Mouse (Mus musculus) fat pad, adult 2 months (tissue): ENCODE data around the gene Foxn1.

Source experiments
- DNase-seq: peaks from one replicate; pipeline ENCODE4 v3.0.0-alpha.2; 2011; ENCODE audit warnings: low read depth, low spot score; ENCODE audit errors: extremely low read depth

Gene Foxn1

DNA sequence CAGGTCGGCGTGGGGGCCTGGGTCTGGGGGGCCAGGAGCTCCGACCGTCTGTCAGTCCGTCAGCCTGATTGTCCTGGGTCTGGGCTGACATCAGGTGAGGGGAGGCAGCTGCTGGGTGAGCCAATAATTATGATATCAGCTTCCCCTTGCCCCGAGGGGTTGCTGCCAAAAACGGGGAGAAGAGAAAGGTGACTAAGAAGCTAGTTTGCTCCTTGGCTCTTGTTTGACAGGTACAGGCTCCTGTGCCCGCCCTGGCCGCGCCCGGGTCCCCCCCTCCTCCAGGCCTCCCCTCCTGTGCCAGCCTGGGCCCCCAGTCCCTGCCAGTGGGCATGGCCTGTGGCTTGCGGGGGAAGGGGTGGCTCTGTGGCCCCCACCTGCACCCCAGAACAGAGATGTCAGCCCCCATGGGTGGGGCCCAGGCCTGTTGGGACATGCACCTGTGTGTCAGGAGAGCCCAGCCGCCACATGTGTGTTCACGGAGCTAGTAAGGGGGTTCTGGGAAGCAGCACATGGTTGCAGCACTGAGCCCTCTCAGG, at the start of gene Foxn1:
TSS of gene Foxn1 (minus strand) at position 51 of the 536 bp plus-strand sequence.
- no peak for DNase-seq

DNA sequence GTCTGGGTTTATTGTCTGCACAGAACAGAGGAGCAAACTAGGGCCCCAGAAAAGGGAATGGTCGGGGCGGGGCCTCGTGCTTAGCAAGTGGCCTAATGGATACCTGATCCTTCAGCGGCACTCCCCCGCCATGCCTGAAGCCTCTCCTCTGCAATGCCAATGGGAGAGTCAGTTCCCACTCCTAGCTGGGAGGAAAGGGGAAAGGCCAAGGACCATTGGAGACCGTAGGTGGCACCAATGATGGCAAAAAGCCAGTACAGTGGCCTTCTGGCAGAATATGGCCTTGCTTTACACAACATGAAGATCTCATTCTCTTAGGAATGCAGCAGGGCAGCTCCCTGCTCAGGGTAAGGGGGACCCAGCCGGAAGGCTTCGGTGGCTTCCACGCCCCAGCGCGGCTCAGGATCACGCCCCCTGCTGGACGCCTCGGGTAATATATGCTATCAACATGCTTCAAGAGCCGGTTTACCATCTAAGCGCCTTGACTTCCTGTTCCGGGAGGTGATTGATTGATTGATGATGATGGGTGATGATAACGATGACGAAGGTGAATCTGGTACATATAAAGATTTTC, 49.5 kb upstream of the Foxn1 start:
- no peak for DNase-seq

DNA sequence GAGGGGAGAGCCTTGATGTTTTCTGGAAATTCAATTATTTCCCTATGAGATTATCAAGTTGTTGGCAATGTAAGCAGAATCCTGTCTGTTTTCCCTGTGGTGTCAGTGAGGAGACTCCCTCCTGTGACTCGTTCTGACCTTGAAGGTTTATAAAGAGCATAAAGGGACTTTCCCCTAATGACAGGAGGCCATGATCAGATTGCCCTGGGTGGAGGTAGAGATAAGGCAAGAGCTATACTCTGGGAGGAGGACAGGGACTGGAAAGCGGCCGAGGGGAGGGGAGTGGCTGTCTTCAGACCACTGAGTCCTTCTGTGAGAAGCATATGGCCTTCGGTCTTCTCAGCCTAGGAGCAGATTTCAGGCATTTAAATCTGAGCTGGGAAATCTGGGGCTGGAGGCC, 47.7 kb upstream of the Foxn1 start:
- no peak for DNase-seq

DNA sequence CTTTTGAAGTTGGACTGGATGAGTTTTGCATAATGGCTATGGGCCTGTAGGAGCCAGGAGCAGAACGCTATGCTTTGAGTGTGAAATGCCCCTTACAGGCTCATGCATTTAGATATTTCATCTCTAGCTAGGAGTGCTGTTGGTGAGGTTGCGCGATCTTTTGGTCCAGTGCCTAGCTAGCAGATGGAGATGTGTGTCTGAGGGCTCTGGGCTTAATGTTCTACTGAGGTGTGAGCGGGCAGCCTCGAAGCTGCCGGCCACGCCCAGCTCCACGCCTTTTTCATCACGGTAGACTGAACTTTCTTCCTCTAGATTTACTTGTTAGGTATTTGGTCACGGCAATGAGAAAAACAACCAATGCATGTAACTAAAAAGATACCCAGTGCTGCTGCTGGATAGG, 44.8 kb upstream of the Foxn1 start:
- DNase-seq, result no peak

DNA sequence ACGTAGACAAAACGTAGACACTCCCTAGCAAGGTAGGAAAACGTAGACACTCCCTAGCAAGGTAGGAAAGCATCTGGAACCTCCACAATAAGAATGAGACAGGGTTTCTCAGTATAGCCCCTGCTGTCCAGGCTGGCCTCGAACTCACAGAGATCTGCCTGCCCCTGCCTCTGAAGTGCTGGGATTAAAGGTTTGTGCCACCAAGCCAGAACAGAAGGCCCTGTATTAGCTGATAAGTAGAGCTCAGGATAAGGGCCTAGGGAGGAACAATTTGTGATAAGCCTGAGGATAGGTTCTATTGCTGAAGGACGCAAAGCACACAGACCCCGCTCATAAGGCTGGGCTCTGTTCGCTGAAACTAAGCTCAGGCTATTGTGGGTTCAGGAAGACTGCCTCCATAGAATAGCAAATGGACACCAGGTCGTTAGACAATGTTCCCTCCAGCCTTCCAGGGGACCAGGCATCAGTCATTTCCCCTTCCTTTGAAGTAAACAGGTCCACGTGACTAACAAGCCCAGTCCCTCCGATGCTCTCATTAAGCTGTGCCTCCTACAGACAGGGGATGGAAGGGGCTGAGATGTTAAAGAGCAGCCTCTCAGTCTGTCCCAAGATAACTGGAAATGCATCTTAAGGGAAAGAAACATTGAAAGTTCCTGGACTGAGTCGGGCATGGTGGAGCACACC, 44.0 kb upstream of the Foxn1 start:
- DNase-seq, result no peak

DNA sequence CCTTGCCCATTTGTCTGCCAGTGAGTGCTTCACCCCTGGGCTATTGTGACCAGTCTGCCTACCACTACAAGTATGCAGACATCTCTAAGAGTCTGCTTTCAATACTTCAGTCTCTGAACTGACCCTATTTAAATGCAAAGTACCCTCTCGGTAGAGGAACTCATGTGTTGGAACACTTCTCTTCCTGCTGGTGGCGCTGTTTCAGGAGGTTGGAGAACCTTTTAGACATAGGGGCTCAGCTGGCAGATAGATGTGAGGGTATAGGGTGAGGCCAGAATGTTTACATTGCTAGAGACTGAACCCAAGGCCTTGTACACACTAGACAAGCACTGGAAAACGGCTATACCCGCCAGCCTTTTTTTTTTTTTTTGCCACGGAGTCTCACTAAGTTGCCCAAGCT, 42.0 kb upstream of the Foxn1 start:
- DNase-seq, result no peak

DNA sequence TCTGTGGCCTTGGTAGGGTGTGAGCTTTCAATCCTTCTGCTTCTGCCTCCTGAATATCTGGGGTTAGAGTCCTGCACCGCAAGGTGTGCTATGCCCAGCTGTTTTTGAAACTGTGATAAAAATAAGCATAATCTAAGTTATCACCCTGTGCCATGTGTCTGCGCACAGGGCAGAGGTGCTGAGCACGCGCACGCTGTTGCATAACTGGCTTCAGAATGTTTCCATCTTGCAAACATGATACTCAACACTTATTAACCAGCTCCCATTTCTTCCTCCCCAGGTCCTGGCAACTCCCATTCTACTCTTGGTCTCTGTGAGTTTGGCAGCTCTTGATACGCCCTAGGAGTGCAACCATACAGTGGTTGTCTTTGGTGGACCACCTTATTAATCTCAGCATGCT, 41.3 kb upstream of the Foxn1 start:
- DNase-seq, result no peak

DNA sequence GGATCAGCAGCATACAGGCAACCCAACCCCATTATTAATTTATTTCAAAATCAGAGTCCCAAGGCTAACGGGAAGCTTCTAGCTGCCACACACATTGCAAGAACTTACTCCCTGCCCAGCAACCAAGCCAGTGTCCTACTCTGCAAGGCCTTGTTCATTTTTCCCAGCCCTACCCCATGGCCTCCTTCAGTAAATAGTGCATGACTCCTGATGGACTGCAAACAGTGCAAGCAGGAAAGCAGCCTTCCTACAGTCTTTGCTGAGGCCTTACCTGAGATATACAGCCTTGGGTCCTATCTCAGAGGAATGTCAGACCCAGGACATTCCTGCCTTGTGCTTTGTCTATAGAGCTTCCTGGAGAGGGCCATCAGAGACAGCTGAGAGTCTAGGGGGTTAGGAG, 39.2 kb upstream of the Foxn1 start:
- DNase-seq, result no peak

DNA sequence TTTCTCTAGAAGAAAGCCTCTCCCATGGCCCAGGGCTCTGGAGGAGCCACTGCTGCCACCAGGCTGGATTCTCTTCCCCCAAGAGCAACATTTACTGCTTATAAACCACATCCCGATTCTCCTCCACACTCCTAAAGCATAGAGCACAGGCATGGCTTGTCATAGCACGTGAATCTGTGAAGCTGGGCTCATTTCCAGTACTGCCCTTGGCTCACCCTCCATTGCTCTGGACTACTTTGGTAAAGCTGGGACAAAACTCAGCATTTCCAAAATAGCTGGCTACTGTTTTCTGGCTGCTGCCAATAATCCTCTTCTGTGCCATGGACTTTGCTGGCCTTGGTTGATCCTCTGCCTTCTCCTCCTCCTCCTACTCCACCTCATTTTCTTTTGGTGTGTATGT, 38.0 kb upstream of the Foxn1 start:
- DNase-seq, result no peak

DNA sequence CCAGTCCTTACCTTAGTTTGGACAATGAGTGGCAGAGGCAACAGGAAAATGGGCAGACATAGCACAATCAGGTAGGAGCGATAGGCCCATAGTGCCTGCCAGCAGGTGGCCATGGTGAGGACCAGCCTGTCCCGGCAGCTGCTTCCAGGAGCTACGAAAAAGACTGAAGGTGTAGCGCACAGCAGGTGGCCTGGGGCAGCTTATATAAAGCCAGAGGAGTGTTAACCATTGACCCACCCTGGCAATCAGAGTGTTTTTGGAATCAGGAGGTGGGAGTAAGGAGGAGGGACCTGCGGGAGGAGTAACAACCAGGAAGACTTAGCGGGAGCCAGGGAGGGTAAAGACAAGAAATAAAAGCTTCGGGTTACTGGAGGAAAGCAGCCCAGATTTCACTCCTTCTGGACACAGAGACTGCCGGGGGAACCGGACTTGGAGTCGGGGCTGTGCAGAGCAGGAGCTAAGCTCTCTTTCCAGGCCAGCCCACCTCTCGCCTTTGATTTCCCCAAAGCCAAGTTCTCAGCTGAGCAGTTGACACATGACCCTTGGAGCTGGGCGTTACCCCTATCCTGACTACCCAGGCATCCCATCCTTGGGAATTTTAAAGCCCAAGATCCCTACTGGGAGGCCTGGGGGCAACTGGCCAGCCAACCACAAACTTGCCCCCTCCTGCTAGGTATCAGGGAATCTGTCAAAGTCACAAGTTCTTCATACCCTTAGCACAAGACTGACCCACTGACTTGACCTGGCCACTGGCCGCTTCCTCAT, 35.9 kb upstream of the Foxn1 start, which contains the start of gene Slc13a2:
TSS of gene Slc13a2 (minus strand) at position 163 of the 765 bp plus-strand sequence.
- no peak for DNase-seq

DNA sequence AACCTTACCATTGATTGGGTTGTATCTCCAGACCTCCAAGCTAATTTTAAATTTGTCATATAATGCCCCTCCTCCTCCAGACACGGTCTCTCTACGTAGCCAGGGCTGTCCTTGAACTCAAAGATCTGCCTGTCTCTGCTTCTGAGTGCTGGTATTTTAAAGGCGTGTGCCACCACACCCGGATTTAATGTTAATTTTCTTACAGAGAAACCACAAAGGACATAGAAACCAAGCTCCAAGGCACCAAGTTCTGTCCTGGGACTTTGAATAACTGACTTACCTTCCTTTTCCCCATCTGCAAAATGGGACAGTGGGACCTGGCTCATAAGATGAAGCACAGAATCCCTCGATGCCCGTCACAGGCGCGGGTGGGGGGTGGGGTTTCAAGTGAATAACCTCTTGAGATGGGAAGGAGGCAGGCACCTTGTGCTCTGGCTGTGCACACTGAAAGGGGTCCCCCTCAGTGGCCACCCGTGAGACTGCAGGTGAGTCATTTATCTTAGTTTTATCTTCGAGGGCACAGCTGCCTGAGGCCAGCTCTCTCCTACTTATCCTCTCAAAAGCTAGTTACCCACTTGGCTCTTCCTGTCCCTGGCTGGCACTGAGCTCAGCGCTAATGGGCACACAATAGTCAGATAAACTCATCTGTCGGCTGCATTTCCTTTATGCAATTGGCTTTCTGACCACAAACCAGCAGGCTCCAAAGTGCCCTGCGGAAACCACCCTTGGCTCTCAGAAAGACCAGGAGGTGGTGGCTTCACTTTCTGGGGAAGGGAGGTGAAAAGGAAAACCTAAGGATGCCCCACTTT, 35.0 kb upstream of the Foxn1 start:
- peak; percentile 57 for DNase-seq

DNA sequence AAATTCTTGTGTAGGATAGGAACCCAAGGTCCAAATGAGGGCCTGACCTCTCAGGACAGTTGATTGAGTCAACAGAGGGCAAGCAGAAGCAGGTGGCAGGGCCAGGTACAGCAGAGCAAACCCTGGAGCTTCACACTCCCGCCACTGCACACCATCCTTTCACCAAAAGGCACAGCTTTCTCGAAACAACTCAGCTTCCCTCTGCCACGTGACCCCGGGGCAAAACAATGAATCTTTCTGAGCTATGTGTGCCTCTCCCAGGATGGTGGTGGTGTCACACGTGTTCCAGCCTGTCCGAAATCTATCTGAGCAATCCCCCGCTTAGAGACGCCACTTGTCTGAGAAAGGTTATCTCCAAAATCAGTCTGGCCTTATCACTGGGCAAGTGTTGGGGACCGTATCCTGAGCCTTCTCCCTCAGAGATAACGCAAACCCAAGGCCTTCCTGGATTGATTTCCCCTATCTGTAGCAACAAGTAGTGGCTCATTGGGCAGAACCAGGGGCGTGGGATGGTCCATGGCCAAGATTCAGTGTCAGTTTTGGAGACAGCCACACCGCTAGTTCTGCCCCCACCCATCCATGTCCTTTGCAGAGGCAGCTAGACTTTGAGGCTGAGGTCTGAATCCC, 34.0 kb upstream of the Foxn1 start:
- DNase-seq, result no peak

DNA sequence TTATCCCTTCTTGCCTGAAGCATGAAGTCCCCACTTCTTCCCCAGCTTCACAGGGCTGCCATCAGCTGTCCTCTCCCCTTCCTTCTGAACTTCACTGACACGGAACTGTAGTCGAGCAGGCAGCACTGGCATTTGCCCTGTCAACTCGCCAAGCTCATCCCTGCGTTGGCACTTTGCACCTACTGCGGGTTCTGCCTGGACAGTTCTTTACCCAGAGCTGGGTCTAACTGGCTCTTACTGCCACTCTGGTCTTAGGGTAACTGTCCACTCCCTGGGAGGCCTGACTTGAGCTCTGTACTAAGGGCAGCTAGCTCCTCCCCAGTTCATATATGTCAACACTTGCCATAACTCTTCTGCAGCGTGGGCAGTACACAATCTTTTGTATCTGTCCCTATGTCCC, 30.5 kb upstream of the Foxn1 start:
- no peak for DNase-seq

DNA sequence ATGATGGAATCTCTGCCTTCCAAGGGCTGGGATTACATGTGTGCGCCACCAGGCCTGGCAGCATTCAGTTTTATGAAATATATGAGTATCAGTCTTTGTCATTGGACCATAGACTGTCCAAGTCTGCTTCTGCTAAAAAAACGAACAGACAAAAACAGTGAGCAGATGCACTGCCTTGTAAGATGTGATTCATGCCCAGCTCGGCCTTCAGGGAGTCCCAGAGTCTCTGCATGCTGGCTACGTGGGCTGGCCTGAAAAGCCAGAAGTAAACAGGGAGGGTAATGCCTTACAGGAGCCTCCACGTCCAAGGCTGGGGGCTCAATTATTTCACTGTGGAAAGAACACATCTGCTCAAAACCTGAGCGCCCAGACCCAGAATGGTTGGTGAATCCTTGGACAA, 26.5 kb upstream of the Foxn1 start:
- no peak for DNase-seq

DNA sequence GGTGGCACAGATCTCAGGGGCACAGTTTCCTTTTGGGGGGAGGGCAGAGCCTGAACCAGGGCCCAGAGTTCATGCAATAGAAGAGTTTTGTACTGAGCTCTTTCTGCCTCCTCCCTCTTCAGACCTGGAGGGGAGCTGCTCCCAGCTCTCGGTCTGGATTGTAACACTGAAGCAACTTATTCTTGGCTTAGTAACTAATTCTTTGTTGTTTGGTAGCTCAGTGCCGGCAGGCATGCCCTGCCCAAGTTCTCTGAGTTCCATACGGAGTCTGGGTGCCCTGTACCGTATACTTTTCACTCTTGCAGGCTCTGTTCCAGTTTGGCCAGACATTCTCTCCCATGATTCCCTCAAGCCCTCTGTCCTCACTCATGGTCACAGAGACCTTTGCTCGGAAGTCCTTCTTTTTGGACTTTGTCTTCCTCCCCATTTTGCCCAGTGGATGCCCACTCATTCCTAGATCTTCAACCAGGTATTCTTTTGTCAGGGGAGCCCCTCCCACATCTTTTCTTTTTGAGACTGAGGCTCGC, 26.0 kb upstream of the Foxn1 start:
- no peak for DNase-seq

DNA sequence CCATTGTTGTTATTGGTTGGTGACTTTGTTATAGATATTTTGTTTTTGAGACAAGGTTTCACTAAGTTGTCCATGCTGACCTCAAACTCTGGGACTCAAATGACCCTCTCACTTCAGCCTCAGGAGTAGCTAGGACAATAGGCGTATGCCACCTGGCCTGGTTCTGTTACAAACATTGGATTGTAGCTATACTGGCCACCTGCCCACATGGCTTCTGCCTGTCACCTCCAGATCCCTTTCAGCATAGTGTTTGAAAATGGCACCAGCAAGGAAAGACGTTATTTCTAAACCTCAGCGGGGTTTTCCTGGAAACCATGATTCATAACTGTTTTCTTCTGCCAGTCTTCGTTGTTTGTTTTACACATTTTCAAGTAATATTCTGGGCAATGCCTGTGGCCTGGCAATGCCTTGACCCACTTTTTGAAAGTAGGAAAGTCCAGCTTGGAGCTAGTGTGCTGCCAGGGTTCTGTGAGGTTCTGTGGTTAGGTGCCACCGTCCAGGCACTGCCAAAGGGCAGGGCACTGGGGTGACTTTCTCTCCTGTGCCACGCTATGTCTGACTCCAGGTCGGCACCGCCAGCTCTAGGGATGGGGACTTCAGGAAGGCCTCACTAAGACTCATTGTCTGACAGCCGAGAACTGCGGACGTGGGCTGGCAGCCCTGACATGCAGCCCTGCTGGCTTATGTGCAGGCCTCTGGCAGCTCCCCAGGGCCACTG, 25.4 kb upstream of the Foxn1 start:
- DNase-seq, result no peak

DNA sequence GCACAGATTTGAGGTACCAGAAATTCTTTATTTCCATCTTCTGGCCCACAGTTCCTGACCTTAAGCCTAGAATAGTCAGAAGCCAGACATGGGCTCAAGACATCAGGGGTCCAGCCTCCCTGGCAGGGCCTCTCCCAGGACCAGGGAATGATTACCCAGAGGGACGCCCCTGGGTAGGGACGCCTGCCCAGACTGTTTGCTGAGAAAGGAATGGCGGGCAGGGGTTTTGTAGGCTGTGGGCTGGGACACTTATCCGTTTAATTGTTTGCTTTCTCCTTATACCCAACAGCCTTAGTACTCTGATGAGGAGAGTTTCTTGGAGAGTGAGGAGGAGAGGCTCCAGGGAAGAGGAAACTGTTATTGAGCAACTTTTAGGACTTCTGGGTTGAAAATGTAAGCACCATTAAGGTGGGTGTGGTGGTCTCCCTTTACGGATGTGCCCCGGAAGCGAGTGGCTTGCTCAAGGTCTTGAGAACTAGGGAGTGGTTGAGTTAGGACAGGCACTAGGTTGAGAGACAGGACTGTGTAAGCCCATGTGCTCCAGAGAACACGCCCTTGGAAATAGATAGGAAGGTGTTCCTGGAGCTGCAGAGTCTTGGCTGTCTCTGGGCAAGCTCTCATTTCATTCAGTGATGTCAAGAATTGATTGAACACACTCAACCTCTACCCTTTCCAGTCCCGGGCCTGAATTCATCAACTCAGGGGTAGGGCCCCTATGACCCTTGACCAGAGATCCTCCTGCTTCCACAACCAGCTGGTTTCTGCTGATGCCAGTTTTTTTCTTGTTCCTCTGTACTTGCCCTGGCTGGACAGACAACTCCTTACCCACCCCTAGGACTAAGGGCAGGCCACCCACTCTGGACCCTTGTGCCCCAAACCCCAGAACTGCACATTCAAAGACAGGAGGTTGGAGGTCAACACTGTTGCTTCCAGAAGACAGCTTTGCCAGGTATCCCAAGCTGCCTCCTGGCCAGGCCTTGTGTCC, 22.2 kb upstream of the Foxn1 start:
- DNase-seq, result no peak

DNA sequence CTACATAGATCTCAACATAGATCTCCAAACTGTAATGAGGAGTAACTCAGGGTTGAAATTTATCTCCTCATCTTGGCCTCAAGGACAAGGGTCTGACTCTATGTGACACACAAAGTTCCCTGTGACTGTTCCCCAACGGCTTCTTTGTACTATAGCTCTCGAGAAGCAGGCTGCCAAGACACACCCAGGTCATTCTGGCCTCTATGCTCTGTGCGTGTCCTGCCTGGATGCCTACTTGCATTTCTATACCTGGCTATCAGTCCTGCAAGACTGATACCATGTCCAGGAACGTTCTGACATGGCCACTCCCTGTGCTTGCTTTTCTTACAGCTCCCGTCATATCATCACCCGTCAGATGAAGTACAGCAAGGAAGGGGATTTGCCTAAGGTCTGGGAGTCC, 15.7 kb upstream of the Foxn1 start:
- DNase-seq, result no peak

DNA sequence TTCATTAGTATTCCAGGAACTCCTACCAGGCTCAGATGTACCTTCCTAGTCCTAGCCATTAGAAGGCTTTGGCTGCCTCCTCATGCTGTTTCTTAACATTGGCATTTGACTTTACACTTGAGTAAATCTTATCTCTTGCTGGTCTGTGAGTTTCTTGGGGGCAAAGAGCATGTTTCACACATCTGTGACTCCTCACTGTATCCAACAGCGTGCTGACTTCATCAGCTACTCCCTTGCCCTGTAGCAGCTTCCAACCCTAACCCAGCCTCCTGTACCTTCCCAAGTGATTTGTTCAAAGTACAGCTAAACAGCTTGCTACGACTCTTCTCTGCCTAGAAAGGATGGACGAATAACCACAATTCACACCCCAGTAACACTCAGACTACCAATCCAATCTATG, 15.1 kb upstream of the Foxn1 start:
- DNase-seq, result no peak
